Mouse (Mus musculus): ENCODE data around the gene Bmp6. TPM values are rescaled to one million over a fixed set of nuclear protein-coding genes. Genes with fewer than 3 reads are reported as not detected.
A peak's percentile ranks its signal among the peaks of the same experiment; 100 is the strongest.

The Bmp6 gene
- polyA plus RNA-seq, 1 experiment = 9.4 TPM

DNA sequence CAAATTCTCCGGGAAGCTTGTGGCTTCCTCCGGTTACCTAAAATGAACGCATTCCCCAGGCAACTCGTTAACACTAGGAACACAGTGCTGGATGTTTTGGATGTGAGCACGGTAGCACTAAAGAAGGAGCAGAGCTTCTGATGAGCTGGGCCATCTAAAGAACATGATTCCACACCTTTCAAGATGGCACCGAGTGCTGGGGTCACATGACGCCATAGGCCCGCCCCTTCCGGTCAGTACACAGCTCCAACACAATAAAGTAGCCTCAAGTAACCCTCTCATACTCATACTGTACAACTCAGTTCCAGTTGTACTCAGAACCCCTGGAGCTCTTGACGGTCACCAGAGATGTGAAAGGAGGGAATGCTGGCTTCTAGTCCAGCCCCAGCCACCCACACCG is 171.7 kb downstream of the Bmp6 start:
- DNase-seq (ENCODE audit: low read depth in 1 of 2, low spot score in 2 of 2) = no peak
- TF ChIP-seq POLR2A (IDR thresholded peaks at IDR 0.05; ENCODE audit: low read depth, low read length) (no peak), CTCF (IDR thresholded peaks at IDR 0.05; ENCODE audit: extremely low read depth, insufficient read depth, insufficient read length, insufficient replicate concordance) (no peak)
- Histone ChIP-seq H3K27me3 (ENCODE audit: control insufficient read depth, insufficient read depth, low read length) (no peaks in the 10 kb centered on the region), H3K36me3 (ENCODE audit: control insufficient read depth, insufficient read depth, low read length) (peaks cover 44% of the 10 kb centered on the region), H3K4me3 (ENCODE audit: extremely low read depth, insufficient read depth, insufficient read length) (no peak overlapping the region), H3K4me1 (ENCODE audit: control insufficient read depth, insufficient read depth, insufficient read length) (0 out of 2 replicates have a peak, but pooled peaks cover 4% of the 10 kb centered on the region), H3K27ac (ENCODE audit: insufficient read depth, low read length) (no peak overlapping the region)
- 94% methylated on average over 11 of the region's 11 CpGs for WGBS

- no peak for TF ChIP-seq POLR2A (IDR thresholded peaks at IDR 0.05; ENCODE audit: low read depth, low read length)
- TF ChIP-seq CTCF (IDR thresholded peaks at IDR 0.05; ENCODE audit: extremely low read depth, insufficient read depth, insufficient read length, insufficient replicate concordance) = no peak
- H3K4me1 ChIP-seq (ENCODE audit: control insufficient read depth, insufficient read depth, insufficient read length) = no peaks in the 10 kb centered on the region
- whole genome bisulfite sequencing = 89% methylated on average over 11 of the region's 11 CpGs
- peaks cover 41% of the 10 kb centered on the region for H3K36me3 ChIP-seq (ENCODE audit: control insufficient read depth, insufficient read depth, low read length)
- no peak overlapping the region for H3K27ac ChIP-seq (ENCODE audit: insufficient read depth, low read length)
- no peak for DNase-seq (ENCODE audit: low read depth in 1 of 2, low spot score in 2 of 2)
- H3K27me3 ChIP-seq (ENCODE audit: control insufficient read depth, insufficient read depth, low read length) = no peaks in the 10 kb centered on the region
- no peak overlapping the region for H3K4me3 ChIP-seq (ENCODE audit: extremely low read depth, insufficient read depth, insufficient read length)
These were observed 175.4 kb downstream of the Bmp6 start for GRCm38 (mm10) chr13:38520299-38520698.

GRCm38 (mm10) chr13:38522056-38522654 is 177.2 kb downstream of the Bmp6 start:
- H3K4me3 ChIP-seq (ENCODE audit: extremely low read depth, insufficient read depth, insufficient read length) = no peak overlapping the region
- WGBS = 73% methylated on average over 4 of the region's 4 CpGs
- no peaks in the 10 kb centered on the region for H3K4me1 ChIP-seq (ENCODE audit: control insufficient read depth, insufficient read depth, insufficient read length)
- no peaks in the 10 kb centered on the region for H3K27me3 ChIP-seq (ENCODE audit: control insufficient read depth, insufficient read depth, low read length)
- H3K27ac ChIP-seq (ENCODE audit: insufficient read depth, low read length) = no peak overlapping the region
- DNase-seq (ENCODE audit: low read depth in 1 of 2, low spot score in 2 of 2) = no peak
- peaks cover 32% of the 10 kb centered on the region for H3K36me3 ChIP-seq (ENCODE audit: control insufficient read depth, insufficient read depth, low read length)
- TF ChIP-seq POLR2A (IDR thresholded peaks at IDR 0.05; ENCODE audit: low read depth, low read length) = no peak
- TF ChIP-seq CTCF (IDR thresholded peaks at IDR 0.05; ENCODE audit: extremely low read depth, insufficient read depth, insufficient read length, insufficient replicate concordance) = no peak

DNA sequence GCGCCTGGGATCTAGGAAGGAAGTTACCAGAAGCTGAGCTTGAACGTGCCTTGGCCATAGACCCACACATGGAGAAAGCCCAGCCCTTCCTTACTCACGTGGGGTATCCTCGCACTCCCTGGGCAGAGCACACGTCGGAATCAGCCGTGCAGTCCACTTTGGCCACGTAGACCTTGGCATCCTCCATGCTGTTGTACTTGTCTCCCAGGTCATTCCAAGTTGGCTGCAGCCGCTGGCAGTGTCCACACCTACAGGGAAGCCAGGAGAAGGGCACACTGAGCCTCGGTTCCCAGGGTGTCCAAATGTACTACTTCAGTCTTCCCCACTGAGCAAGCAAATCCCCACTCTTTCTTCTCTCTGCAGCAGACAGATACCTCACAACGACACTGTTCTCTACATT is 178.3 kb downstream of the Bmp6 start:
- H3K36me3 ChIP-seq (ENCODE audit: control insufficient read depth, insufficient read depth, low read length) = peaks cover 24% of the 10 kb centered on the region
- no peak overlapping the region for H3K27ac ChIP-seq (ENCODE audit: insufficient read depth, low read length)
- H3K27me3 ChIP-seq (ENCODE audit: control insufficient read depth, insufficient read depth, low read length) = no peaks in the 10 kb centered on the region
- DNase-seq (ENCODE audit: low read depth in 1 of 2, low spot score in 2 of 2) = no peak
- no peak overlapping the region for H3K4me3 ChIP-seq (ENCODE audit: extremely low read depth, insufficient read depth, insufficient read length)
- H3K4me1 ChIP-seq (ENCODE audit: control insufficient read depth, insufficient read depth, insufficient read length) = no peaks in the 10 kb centered on the region
- no peak for TF ChIP-seq CTCF (IDR thresholded peaks at IDR 0.05; ENCODE audit: extremely low read depth, insufficient read depth, insufficient read length, insufficient replicate concordance)
- TF ChIP-seq POLR2A (IDR thresholded peaks at IDR 0.05; ENCODE audit: low read depth, low read length) = no peak
- WGBS = 87% methylated on average over 11 of the region's 11 CpGs

DNA sequence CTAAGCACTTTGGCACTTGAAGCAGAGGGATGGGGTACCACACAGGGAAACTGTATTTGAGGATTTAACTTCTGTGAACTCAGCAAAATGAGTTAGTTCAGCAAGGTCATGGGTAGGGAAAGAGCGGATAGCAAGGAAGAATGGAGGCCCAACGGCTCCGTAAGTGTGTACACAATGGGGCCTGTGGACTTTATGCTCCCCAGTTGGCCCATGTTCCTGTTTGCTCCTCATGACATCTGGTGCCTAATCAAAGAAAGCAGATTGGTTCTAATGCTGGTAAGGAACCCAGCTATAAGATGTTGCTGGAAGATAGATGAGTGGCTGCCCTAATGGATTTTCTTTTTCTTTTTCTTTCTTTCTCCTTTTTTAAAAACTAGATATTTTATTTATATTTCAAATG is 180.4 kb downstream of the Bmp6 start:
- H3K27ac ChIP-seq (ENCODE audit: insufficient read depth, low read length) = no peak overlapping the region

GRCm38 (mm10) chr13:38526116-38526515 is 181.2 kb downstream of the Bmp6 start:
- H3K27ac ChIP-seq (ENCODE audit: insufficient read depth, low read length) = no peak overlapping the region
- TF ChIP-seq CTCF (IDR thresholded peaks at IDR 0.05; ENCODE audit: extremely low read depth, insufficient read depth, insufficient read length, insufficient replicate concordance) = no peak
- TF ChIP-seq POLR2A (IDR thresholded peaks at IDR 0.05; ENCODE audit: low read depth, low read length) = no peak
- H3K36me3 ChIP-seq (ENCODE audit: control insufficient read depth, insufficient read depth, low read length) = peaks cover 12% of the 10 kb centered on the region
- H3K4me3 ChIP-seq (ENCODE audit: extremely low read depth, insufficient read depth, insufficient read length) = 0 out of 2 replicates have a peak overlapping the region, but pooled peaks have one; percentile 6
- H3K4me1 ChIP-seq (ENCODE audit: control insufficient read depth, insufficient read depth, insufficient read length) = 0 out of 2 replicates have a peak, but pooled peaks cover 3% of the 10 kb centered on the region
- no peaks in the 10 kb centered on the region for H3K27me3 ChIP-seq (ENCODE audit: control insufficient read depth, insufficient read depth, low read length)
- DNase-seq (ENCODE audit: low read depth in 1 of 2, low spot score in 2 of 2) = no peak
- WGBS = 83% methylated on average over 2 of the region's 2 CpGs

More for the DNA sequence above, 180.4 kb downstream of the Bmp6 start:
- H3K4me1 ChIP-seq (ENCODE audit: control insufficient read depth, insufficient read depth, insufficient read length) = no peaks in the 10 kb centered on the region
- no peak for DNase-seq (ENCODE audit: low read depth in 1 of 2, low spot score in 2 of 2)
- TF ChIP-seq CTCF (IDR thresholded peaks at IDR 0.05; ENCODE audit: extremely low read depth, insufficient read depth, insufficient read length, insufficient replicate concordance) (no peak), POLR2A (IDR thresholded peaks at IDR 0.05; ENCODE audit: low read depth, low read length) (no peak)
- H3K27me3 ChIP-seq (ENCODE audit: control insufficient read depth, insufficient read depth, low read length) = no peaks in the 10 kb centered on the region
- WGBS = 99% methylated on average over 3 of the region's 3 CpGs
- no peak overlapping the region for H3K4me3 ChIP-seq (ENCODE audit: extremely low read depth, insufficient read depth, insufficient read length)
- H3K36me3 ChIP-seq (ENCODE audit: control insufficient read depth, insufficient read depth, low read length) = peaks cover 14% of the 10 kb centered on the region
